Mouse (Mus musculus): ENCODE measurements around the gene Mmaa.

DNA sequence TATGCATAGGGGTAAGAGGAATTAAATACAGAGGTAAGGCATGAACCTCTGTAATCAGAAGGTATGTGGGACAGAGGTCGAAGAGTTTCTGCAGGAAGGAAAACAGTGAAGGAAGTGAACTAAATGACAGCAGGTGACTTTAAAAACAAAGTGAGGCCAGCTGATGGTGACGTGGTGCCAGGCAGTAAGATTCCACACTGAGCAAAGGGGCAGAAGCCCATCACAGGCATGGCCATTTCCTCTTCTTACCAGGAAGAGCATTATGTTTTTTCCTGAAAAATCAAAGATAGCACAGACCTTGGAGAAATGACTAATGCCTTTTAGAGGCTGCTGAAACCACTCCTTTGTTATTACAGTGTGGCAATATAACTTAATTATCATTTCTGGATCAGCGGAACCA is 6.8 kb upstream of the Mmaa start:
- TF ChIP-seq CTCF (conservative IDR thresholded peaks at IDR 0.05 in 1 of 2, IDR thresholded peaks at IDR 0.05 in 1 of 2; ENCODE audit: low read depth in 2 of 2, low read length in 2 of 2) (no peak), JUND (conservative IDR thresholded peaks at IDR 0.05; ENCODE audit: low read depth, low read length) (no peak), TCF12 (IDR thresholded peaks at IDR 0.05; ENCODE audit: low read depth, low read length) (no peak), HCFC1 (IDR thresholded peaks at IDR 0.05; ENCODE audit: low read depth, low read length) (no peak), CHD1 (IDR thresholded peaks at IDR 0.05; ENCODE audit: low read depth, low read length) (no peak), ZC3H11A (IDR thresholded peaks at IDR 0.05; ENCODE audit: low read depth, low read length) (no peak), ZMIZ1 (IDR thresholded peaks at IDR 0.05; ENCODE audit: low read depth, low read length) (no peak), ZNF384 (IDR thresholded peaks at IDR 0.05; ENCODE audit: low read depth, low read length) (no peak)
